Mouse (Mus musculus) adipocyte (in vitro differentiated cells): ENCODE data around the gene Slc5a4b.

ENCODE experiments used
- DNase-seq: peaks from one replicate; pipeline ENCODE4 v3.0.0-alpha.2; 2016; ENCODE audit warnings: low spot score

The Slc5a4b gene

GRCm38 (mm10) chr10:76036962-76037361 is 73.8 kb downstream of the Slc5a4b start:
- no peak for DNase-seq

GRCm38 (mm10) chr10:76035277-76035676 is 75.5 kb downstream of the Slc5a4b start:
- no peak for DNase-seq

GRCm38 (mm10) chr10:76034001-76034600 is 76.7 kb downstream of the Slc5a4b start:
- DNase-seq, result no peak

- peak; percentile 34 for DNase-seq
Measured at GRCm38 (mm10) chr10:76033119-76033455, 77.7 kb downstream of the Slc5a4b start.

- DNase-seq, result peak; percentile 90
Measured at GRCm38 (mm10) chr10:76032402-76033118, 78.2 kb downstream of the Slc5a4b start, which contains the start of gene Zfp280b. TSS of gene Zfp280b (plus strand) at chr10:76032650.

GRCm38 (mm10) chr10:76031511-76032401 is 79.0 kb downstream of the Slc5a4b start:
- DNase-seq, result no peak

GRCm38 (mm10) chr10:76030496-76030895 is 80.3 kb downstream of the Slc5a4b start:
- DNase-seq, result no peak

- no peak for DNase-seq
Measured at GRCm38 (mm10) chr10:76029276-76029675, 81.5 kb downstream of the Slc5a4b start.

- DNase-seq, result no peak
Measured at GRCm38 (mm10) chr10:76028396-76028795, 82.4 kb downstream of the Slc5a4b start.

- no peak for DNase-seq
Measured at GRCm38 (mm10) chr10:76028016-76028366, 82.8 kb downstream of the Slc5a4b start.

GRCm38 (mm10) chr10:76027127-76028015 is 83.4 kb downstream of the Slc5a4b start:
- DNase-seq, result no peak

GRCm38 (mm10) chr10:76025470-76026190 is 85.1 kb downstream of the Slc5a4b start:
- no peak for DNase-seq

- DNase-seq, result no peak
Measured at GRCm38 (mm10) chr10:76023921-76024320, 86.8 kb downstream of the Slc5a4b start.

GRCm38 (mm10) chr10:76021728-76022127 is 89.0 kb downstream of the Slc5a4b start:
- no peak for DNase-seq

GRCm38 (mm10) chr10:76016886-76017285 is 93.9 kb downstream of the Slc5a4b start:
- DNase-seq, result no peak

GRCm38 (mm10) chr10:76012922-76013321 is 97.8 kb downstream of the Slc5a4b start:
- DNase-seq, result no peak

- no peak for DNase-seq
Measured at GRCm38 (mm10) chr10:76009812-76010211, 100.9 kb downstream of the Slc5a4b start.
